11 mouse cellular contexts compared by ENCODE assay signal in the genomic region with DNA sequence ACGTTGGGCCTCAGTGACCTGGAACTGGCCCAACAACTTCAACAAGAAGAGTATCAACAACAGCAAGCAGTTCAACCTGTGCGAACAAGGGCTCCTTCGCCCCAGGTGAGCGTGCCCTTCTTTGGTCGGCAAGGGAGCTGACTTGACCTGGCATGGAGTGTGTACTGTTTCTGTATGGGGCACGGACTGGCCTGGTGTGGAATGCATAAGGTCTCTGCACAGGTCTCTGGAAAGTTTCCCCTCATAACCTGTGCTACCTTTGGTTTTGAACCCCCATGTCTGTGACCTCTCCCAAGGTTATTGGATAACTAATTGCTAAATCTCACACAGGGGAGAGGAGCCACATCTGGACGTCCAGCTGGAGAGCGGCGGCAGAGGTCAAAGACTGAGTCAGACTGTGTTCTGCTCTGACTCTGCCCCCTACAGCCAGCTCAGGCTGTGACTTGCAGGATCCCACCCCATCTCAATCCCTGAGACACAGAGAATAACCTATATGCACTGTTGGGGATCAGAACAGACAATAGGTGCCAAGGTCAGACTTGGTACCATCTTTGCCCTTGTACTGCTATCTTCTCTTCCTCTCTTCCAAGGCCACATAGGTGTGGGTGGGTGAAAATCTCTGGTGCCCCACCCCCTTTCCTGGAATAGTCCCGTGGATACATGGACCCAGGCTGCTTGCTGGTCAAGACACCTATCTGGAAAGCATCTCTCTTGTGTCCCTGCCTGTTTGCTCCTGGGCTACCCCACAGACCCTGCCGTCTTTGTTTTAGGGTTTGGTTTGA. TPM values are rescaled to one million over a fixed set of nuclear protein-coding genes. Genes with fewer than 3 reads are reported as not detected.
A peak's percentile ranks its signal among the peaks of the same experiment; 100 is the strongest.
DNase-seq lines count a peak whose midpoint lies in the region; ATAC-seq and TF ChIP-seq lines count a peak whose summit lies in the region.
"Had no signal": no experiment of that assay in that cellular context is flagged by ENCODE, and none has a peak within 500 bp of the region (broad histone marks: within the 10 kb centered on the region; RNA-seq: fewer than 3 reads in every experiment).

No protein-coding gene starts in this region.

- H3K9me3 ChIP-seq in embryonic facial prominence, embryonic 11.5 days (replicated peaks; ENCODE audit: control insufficient read depth, low read length), result no peaks in the 10 kb centered on the region
- H3K9me3 ChIP-seq in embryonic facial prominence, embryonic 10.5 days, result no peaks in the 10 kb centered on the region
- H3K9me3 ChIP-seq in lung, embryonic 16.5 days (ENCODE audit: control insufficient read depth, low read length), result 0 out of 2 replicates have a peak, but pooled peaks cover 2% of the 10 kb centered on the region
- no peaks in the 10 kb centered on the region for H3K9me3 ChIP-seq in liver, embryonic 16.5 days (replicated peaks; ENCODE audit: control insufficient read depth, low read length)
- H3K9me3 ChIP-seq: forebrain, embryonic 12.5 days had no signal

- no peak overlapping the region for H3K9ac ChIP-seq in embryonic facial prominence, embryonic 11.5 days (replicated peaks; ENCODE audit: low read length)
- peak overlapping the region; percentile 13; the same call in 1 of the 2 replicates for H3K9ac ChIP-seq in lung, embryonic 16.5 days (ENCODE audit: low read length)
- H3K9ac ChIP-seq in liver, embryonic 16.5 days (ENCODE audit: low read depth, low read length), result no peak overlapping the region
- H3K9ac ChIP-seq: forebrain, embryonic 12.5 days had no signal

- H3K27ac ChIP-seq in embryonic facial prominence, embryonic 11.5 days (replicated peaks; ENCODE audit: low read depth, low read length), result no peak overlapping the region
- H3K27ac ChIP-seq in embryonic facial prominence, embryonic 10.5 days (replicated peaks), result no peak overlapping the region
- peak overlapping the region; percentile 29; the same call in 1 of the 2 replicates for H3K27ac ChIP-seq in lung, embryonic 16.5 days (ENCODE audit: low read length)
- H3K27ac ChIP-seq in kidney, adult 2 months (ENCODE audit: insufficient read depth, low read depth, low read length), result peak overlapping the region; percentile 93
- peak overlapping the region; percentile 13; the same call in 1 of the 2 replicates for H3K27ac ChIP-seq in liver, embryonic 16.5 days (ENCODE audit: low read length)
- H3K27ac ChIP-seq: forebrain, embryonic 12.5 days had no signal

- no peak for TF ChIP-seq CTCF in lung, adult 2 months (IDR thresholded peaks at IDR 0.05; ENCODE audit: insufficient read depth, low read length)
- peak; percentile 43 for TF ChIP-seq CTCF in kidney, adult 2 months (conservative IDR thresholded peaks at IDR 0.05; ENCODE audit: insufficient read depth, insufficient read length, low read depth, low read length)

- H3K4me2 ChIP-seq in embryonic facial prominence, embryonic 11.5 days (ENCODE audit: low read depth, low read length), result no peak overlapping the region
- H3K4me2 ChIP-seq in lung, embryonic 16.5 days (ENCODE audit: low read depth, low read length), result no peak overlapping the region
- H3K4me2 ChIP-seq in liver, embryonic 16.5 days (ENCODE audit: low read depth, low read length), result no peak overlapping the region
- H3K4me2 ChIP-seq: forebrain, embryonic 12.5 days had no signal

- no peak for TF ChIP-seq POLR2A in lung, adult 2 months (IDR thresholded peaks at IDR 0.05; ENCODE audit: borderline replicate concordance, extremely low read depth, low read depth, low read length)
- no peak for TF ChIP-seq POLR2A in kidney, adult 2 months (IDR thresholded peaks at IDR 0.05; ENCODE audit: low read depth, low read length)

- peak; percentile 22; the same call in 1 of the 2 replicates for ATAC-seq in embryonic facial prominence, embryonic 11.5 days (replicated peaks; ENCODE audit: insufficient number of reproducible peaks, low FRiP score, low TSS enrichment, low read depth)
- peak; percentile 16 for ATAC-seq in lung, embryonic 16.5 days (ENCODE audit: low read depth)
- peak; percentile 60 for ATAC-seq in liver, embryonic 16.5 days (ENCODE audit: low read depth)
- ATAC-seq in cerebellum, adult (ENCODE audit: insufficient number of reproducible peaks, low FRiP score, low TSS enrichment), result no peak
- ATAC-seq in granulocyte monocyte progenitor cell, adult 5-6 weeks (replicated peaks; ENCODE audit: poor library complexity, severe bottlenecking), result no peak

- H3K4me1 ChIP-seq in embryonic facial prominence, embryonic 11.5 days (ENCODE audit: control insufficient read depth, insufficient read depth, low read length), result no peaks in the 10 kb centered on the region
- peaks cover 11% of the 10 kb centered on the region for H3K4me1 ChIP-seq in embryonic facial prominence, embryonic 10.5 days
- peaks cover 8% of the 10 kb centered on the region; the same call in 1 of the 2 replicates for H3K4me1 ChIP-seq in lung, embryonic 16.5 days (replicated peaks; ENCODE audit: control insufficient read depth, insufficient read depth, low read length)
- peaks cover 14% of the 10 kb centered on the region for H3K4me1 ChIP-seq in lung, adult 2 months (ENCODE audit: control insufficient read depth, insufficient read depth, low read length)
- H3K4me1 ChIP-seq in kidney, adult 2 months (ENCODE audit: control insufficient read depth, insufficient read depth, low read length), result peaks cover 44% of the 10 kb centered on the region
- peaks cover 19% of the 10 kb centered on the region for H3K4me1 ChIP-seq in liver, embryonic 16.5 days (ENCODE audit: control insufficient read depth, low read depth, low read length)
- H3K4me1 ChIP-seq: forebrain, embryonic 12.5 days had no signal

- DNase-seq in embryonic facial prominence, embryonic 11.5 days (ENCODE audit: low spot score), result no peak
- no peak for DNase-seq in embryonic facial prominence, embryonic 10.5 days (ENCODE audit: low spot score)
- DNase-seq in lung, adult 2 months, result no peak
- peak; percentile 89 for DNase-seq in kidney, adult 2 months
- DNase-seq: layer of hippocampus, postnatal 36 days had no signal

- H3K36me3 ChIP-seq in embryonic facial prominence, embryonic 11.5 days (replicated peaks; ENCODE audit: control insufficient read depth, insufficient read depth, low read depth, low read length), result no peaks in the 10 kb centered on the region; the same call in 1 of the 2 replicates
- H3K36me3 ChIP-seq in embryonic facial prominence, embryonic 10.5 days (replicated peaks), result peaks cover 68% of the 10 kb centered on the region
- H3K36me3 ChIP-seq in lung, embryonic 16.5 days (ENCODE audit: control insufficient read depth, insufficient read depth, low read length), result peaks cover 22% of the 10 kb centered on the region
- H3K36me3 ChIP-seq in kidney, adult 2 months (ENCODE audit: control insufficient read depth, insufficient read depth, low read length), result no peaks in the 10 kb centered on the region; the same call in 1 of the 2 replicates
- H3K36me3 ChIP-seq in liver, embryonic 16.5 days (ENCODE audit: control insufficient read depth, insufficient read depth), result no peaks in the 10 kb centered on the region; the same call in 1 of the 2 replicates

- no peaks in the 10 kb centered on the region for H3K27me3 ChIP-seq in embryonic facial prominence, embryonic 11.5 days (ENCODE audit: control insufficient read depth, insufficient read depth, low read length)
- H3K27me3 ChIP-seq in embryonic facial prominence, embryonic 10.5 days (replicated peaks; ENCODE audit: low read depth, poor library complexity, severe bottlenecking), result no peaks in the 10 kb centered on the region
- no peaks in the 10 kb centered on the region for H3K27me3 ChIP-seq in lung, embryonic 16.5 days (ENCODE audit: control insufficient read depth, insufficient read depth, low read depth, low read length)
- H3K27me3 ChIP-seq in kidney, adult 2 months (replicated peaks; ENCODE audit: control insufficient read depth, insufficient read depth, low read length), result no peaks in the 10 kb centered on the region
- H3K27me3 ChIP-seq in liver, embryonic 16.5 days (ENCODE audit: control insufficient read depth, insufficient read depth, low read depth, low read length), result no peaks in the 10 kb centered on the region
- H3K27me3 ChIP-seq: forebrain, embryonic 12.5 days had no signal

- no peak overlapping the region for H3K4me3 ChIP-seq in embryonic facial prominence, embryonic 11.5 days (ENCODE audit: low read depth, low read length)
- H3K4me3 ChIP-seq in embryonic facial prominence, embryonic 10.5 days, result no peak overlapping the region
- H3K4me3 ChIP-seq in lung, embryonic 16.5 days (ENCODE audit: low read length), result no peak overlapping the region
- H3K4me3 ChIP-seq in lung, adult 2 months (replicated peaks; ENCODE audit: extremely low read depth, low read depth, low read length), result no peak overlapping the region
- H3K4me3 ChIP-seq in kidney, adult 2 months (ENCODE audit: insufficient read depth, low read depth, low read length), result no peak overlapping the region
- no peak overlapping the region for H3K4me3 ChIP-seq in liver, embryonic 16.5 days (ENCODE audit: low read depth, low read length)
- H3K4me3 ChIP-seq: forebrain, embryonic 12.5 days had no signal

- WGBS in embryonic facial prominence, embryonic 11.5 days, result 77% methylated on average over 11 of the region's 11 CpGs
- WGBS in embryonic facial prominence, embryonic 10.5 days, result 76% methylated on average over 11 of the region's 11 CpGs
- 68% methylated on average over 11 of the region's 11 CpGs for WGBS in lung, embryonic 16.5 days
- WGBS in lung, adult 2 months, result 73% methylated on average over 11 of the region's 11 CpGs
- WGBS in kidney, adult 2 months, result 33% methylated on average over 11 of the region's 11 CpGs
- WGBS in liver, embryonic 16.5 days (ENCODE audit: insufficient replicate concordance), result 69% methylated on average over 11 of the region's 11 CpGs

RNA-seq across cellular contexts. Expression of a gene that starts 11.5 kb away (rescaled TPM):
- 1.5 and 1.9 TPM in 2 replicates for polyA plus RNA-seq in embryonic facial prominence, embryonic 11.5 days (2014; fragmentation: Nextera tagmentation; extraction: Ambion mirVana)
- polyA plus RNA-seq in embryonic facial prominence, embryonic 10.5 days (2016; fragmentation: Nextera tagmentation; extraction: Ambion mirVana), result 1.3 and 1.4 TPM in 2 replicates
- 1.7 and 2.0 TPM in 2 replicates for polyA plus RNA-seq in lung, embryonic 16.5 days (2015; fragmentation: Nextera tagmentation; extraction: Ambion mirVana)
- polyA plus RNA-seq in lung, adult 2 months (2012; rRNA removed), result 4.7 and 16.7 TPM in 2 replicates
- polyA plus RNA-seq in kidney, adult 2 months (2012; rRNA removed), result 5.6 and 6.3 TPM in 2 replicates
- polyA plus RNA-seq in liver, embryonic 16.5 days (2015; fragmentation: Nextera tagmentation; extraction: Ambion mirVana), result 2.2 and 2.5 TPM in 2 replicates
- 15.5 and 18.0 TPM in 2 replicates for total RNA-seq in granulocyte monocyte progenitor cell, adult 5-6 weeks (2014; fragmentation: Nextera tagmentation)
- 5.0 and 5.4 TPM in 2 replicates for total RNA-seq in granulocyte monocyte progenitor cell, adult 5-6 weeks (2017)

RNA-seq across cellular contexts. Expression of a gene that starts 13.6 kb away (rescaled TPM):
- 25.9 and 28.2 TPM in 2 replicates for polyA plus RNA-seq in embryonic facial prominence, embryonic 11.5 days (2014; fragmentation: Nextera tagmentation; extraction: Ambion mirVana)
- polyA plus RNA-seq in embryonic facial prominence, embryonic 10.5 days (2016; fragmentation: Nextera tagmentation; extraction: Ambion mirVana), result 27.3 and 29.1 TPM in 2 replicates
- polyA plus RNA-seq in lung, embryonic 16.5 days (2015; fragmentation: Nextera tagmentation; extraction: Ambion mirVana), result 23.2 and 23.9 TPM in 2 replicates
- 13.4 and 24.2 TPM in 2 replicates for polyA plus RNA-seq in lung, adult 2 months (2012; rRNA removed)
- 25.6 and 27.0 TPM in 2 replicates for polyA plus RNA-seq in kidney, adult 2 months (2012; rRNA removed)
- 8.8 and 9.5 TPM in 2 replicates for polyA plus RNA-seq in liver, embryonic 16.5 days (2015; fragmentation: Nextera tagmentation; extraction: Ambion mirVana)
- 17.8 and 25.4 TPM in 2 replicates for total RNA-seq in granulocyte monocyte progenitor cell, adult 5-6 weeks (2014; fragmentation: Nextera tagmentation)
- total RNA-seq in granulocyte monocyte progenitor cell, adult 5-6 weeks (2017), result 9.3 and 11.3 TPM in 2 replicates

RNA-seq across cellular contexts. Expression of a gene that starts 14.4 kb away (rescaled TPM):
- 45.7 and 46.8 TPM in 2 replicates for polyA plus RNA-seq in embryonic facial prominence, embryonic 11.5 days (2014; fragmentation: Nextera tagmentation; extraction: Ambion mirVana)
- polyA plus RNA-seq in embryonic facial prominence, embryonic 10.5 days (2016; fragmentation: Nextera tagmentation; extraction: Ambion mirVana), result 36.3 and 37.1 TPM in 2 replicates
- 41.0 and 47.0 TPM in 2 replicates for polyA plus RNA-seq in lung, embryonic 16.5 days (2015; fragmentation: Nextera tagmentation; extraction: Ambion mirVana)
- polyA plus RNA-seq in lung, adult 2 months (2012; rRNA removed), result 89.1 and 95.2 TPM in 2 replicates
- polyA plus RNA-seq in kidney, adult 2 months (2012; rRNA removed), result 120 and 155 TPM in 2 replicates
- polyA plus RNA-seq in liver, embryonic 16.5 days (2015; fragmentation: Nextera tagmentation; extraction: Ambion mirVana), result 21.5 and 23.2 TPM in 2 replicates
- 26.9 and 56.5 TPM in 2 replicates for total RNA-seq in granulocyte monocyte progenitor cell, adult 5-6 weeks (2014; fragmentation: Nextera tagmentation)
- 22.8 and 30.0 TPM in 2 replicates for total RNA-seq in granulocyte monocyte progenitor cell, adult 5-6 weeks (2017)

RNA-seq across cellular contexts. Expression of a gene that starts 19.1 kb away (rescaled TPM):
- polyA plus RNA-seq in embryonic facial prominence, embryonic 11.5 days (2014; fragmentation: Nextera tagmentation; extraction: Ambion mirVana), result 117 and 118 TPM in 2 replicates
- polyA plus RNA-seq in embryonic facial prominence, embryonic 10.5 days (2016; fragmentation: Nextera tagmentation; extraction: Ambion mirVana), result 125 TPM in 2 replicates
- polyA plus RNA-seq in lung, embryonic 16.5 days (2015; fragmentation: Nextera tagmentation; extraction: Ambion mirVana), result 221 and 230 TPM in 2 replicates
- 158 and 181 TPM in 2 replicates for polyA plus RNA-seq in lung, adult 2 months (2012; rRNA removed)
- polyA plus RNA-seq in kidney, adult 2 months (2012; rRNA removed), result 143 and 173 TPM in 2 replicates
- polyA plus RNA-seq in liver, embryonic 16.5 days (2015; fragmentation: Nextera tagmentation; extraction: Ambion mirVana), result 111 and 117 TPM in 2 replicates
- total RNA-seq in granulocyte monocyte progenitor cell, adult 5-6 weeks (2014; fragmentation: Nextera tagmentation), result 193 and 213 TPM in 2 replicates
- 87.8 and 88.6 TPM in 2 replicates for total RNA-seq in granulocyte monocyte progenitor cell, adult 5-6 weeks (2017)

RNA-seq across cellular contexts. Expression of a gene that starts 44.5 kb away (rescaled TPM):
- 2.9 and 4.0 TPM in 2 replicates for polyA plus RNA-seq in embryonic facial prominence, embryonic 11.5 days (2014; fragmentation: Nextera tagmentation; extraction: Ambion mirVana)
- polyA plus RNA-seq in embryonic facial prominence, embryonic 10.5 days (2016; fragmentation: Nextera tagmentation; extraction: Ambion mirVana), result 0.99 and 2.0 TPM in 2 replicates
- 4.6 and 5.7 TPM in 2 replicates for polyA plus RNA-seq in lung, embryonic 16.5 days (2015; fragmentation: Nextera tagmentation; extraction: Ambion mirVana)
- polyA plus RNA-seq in lung, adult 2 months (2012; rRNA removed), result 4.2 and 13.3 TPM in 2 replicates
- 0.09 and 0.41 TPM in 2 replicates for polyA plus RNA-seq in kidney, adult 2 months (2012; rRNA removed)
- not detected in 2 replicates for polyA plus RNA-seq in liver, embryonic 16.5 days (2015; fragmentation: Nextera tagmentation; extraction: Ambion mirVana)
- 0.88 TPM in 1 of 2 replicates, not detected in the other for total RNA-seq in granulocyte monocyte progenitor cell, adult 5-6 weeks (2014; fragmentation: Nextera tagmentation)
- total RNA-seq in granulocyte monocyte progenitor cell, adult 5-6 weeks (2017), result not detected in 2 replicates
- polyA plus RNA-seq: heart, embryonic 14.5 days had no signal

Comparison
In these comparisons a context has a peak if more than half of its experiments do, and no peak if none do; other contexts are left out.
1. ATAC-seq: peak in embryonic facial prominence, embryonic 11.5 days (single experiment), lung, embryonic 16.5 days (single experiment) and liver, embryonic 16.5 days (single experiment); none in cerebellum, adult (single experiment) and granulocyte monocyte progenitor cell, adult 5-6 weeks (single experiment).
2. H3K27ac ChIP-seq: peak in lung, embryonic 16.5 days (single experiment), kidney, adult 2 months (single experiment) and liver, embryonic 16.5 days (single experiment); none in embryonic facial prominence, embryonic 11.5 days (single experiment) and embryonic facial prominence, embryonic 10.5 days (single experiment).